Mouse (Mus musculus) urinary bladder, postnatal 25 days (tissue): ENCODE results near the gene Gli3.

Experiments used
- DNase-seq: peaks from one replicate; pipeline ENCODE4 v3.0.0; 2022; ENCODE audit warnings: low spot score

Gene Gli3

DNA sequence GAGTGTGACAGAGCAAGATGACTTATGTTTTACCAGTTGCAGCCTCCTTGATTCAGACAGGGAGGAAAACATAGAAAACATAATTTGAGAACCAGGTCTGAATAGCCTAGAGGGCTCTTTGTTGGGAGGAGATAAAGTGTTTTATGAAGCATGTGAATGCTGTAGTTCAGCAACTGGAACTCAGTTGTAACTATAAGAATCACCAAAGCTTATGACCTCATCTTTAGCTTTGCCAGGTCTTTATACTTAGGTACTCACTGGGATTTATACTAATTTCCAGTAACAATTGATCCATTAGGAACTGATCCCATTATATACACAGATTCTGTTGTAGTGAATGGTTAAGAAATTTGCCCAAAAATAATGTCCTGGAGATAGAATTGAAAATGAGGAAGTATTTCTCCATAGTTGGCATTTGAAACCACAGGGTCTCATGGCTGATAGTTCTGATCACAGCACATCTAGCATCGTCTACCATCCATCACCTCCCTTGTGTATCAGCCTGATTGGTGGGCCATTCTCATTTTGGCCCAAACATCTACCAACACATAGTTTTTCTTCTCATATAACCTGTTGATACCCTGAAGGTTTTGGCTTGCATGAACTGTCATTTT, 259.8 kb downstream of the Gli3 start:
- no peak for DNase-seq

DNA sequence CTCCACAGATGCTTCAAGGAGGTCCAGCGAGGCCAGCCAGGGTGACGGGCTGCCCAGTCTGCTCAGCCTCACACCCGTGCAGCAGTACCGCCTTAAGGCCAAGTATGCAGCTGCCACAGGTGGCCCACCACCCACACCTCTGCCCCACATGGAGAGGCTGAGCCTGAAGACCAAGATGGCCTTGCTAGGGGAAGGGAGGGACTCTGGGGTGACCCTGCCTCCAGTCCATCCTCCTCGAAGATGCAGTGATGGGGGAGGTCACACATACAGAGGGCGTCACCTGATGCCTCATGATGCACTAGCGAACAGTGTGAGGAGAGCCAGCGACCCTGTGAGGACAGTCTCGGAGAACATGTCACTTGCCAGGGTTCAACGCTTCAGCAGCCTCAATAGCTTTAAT, 261.7 kb downstream of the Gli3 start:
- DNase-seq: no peak

DNA sequence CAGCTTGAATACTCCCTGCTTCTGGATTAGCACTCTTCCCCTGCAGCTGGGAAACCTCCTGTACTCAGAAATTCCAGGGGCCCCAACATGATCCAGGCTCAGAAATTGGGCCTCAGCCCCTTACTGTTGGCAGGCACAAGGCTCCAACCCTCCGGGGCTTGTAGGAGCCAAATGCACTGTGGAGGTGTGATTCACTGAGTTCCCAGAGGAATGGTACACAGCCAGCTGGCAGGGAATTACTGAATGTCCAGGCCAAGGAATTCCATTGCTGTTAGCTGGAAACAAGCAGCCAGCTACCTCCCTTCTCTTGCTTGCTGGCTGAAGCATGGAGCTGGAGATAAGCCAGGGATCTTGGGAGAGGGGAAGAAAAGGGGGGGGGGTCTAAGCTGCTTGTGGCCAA, 278.7 kb downstream of the Gli3 start:
- DNase-seq: peak; percentile 67

DNA sequence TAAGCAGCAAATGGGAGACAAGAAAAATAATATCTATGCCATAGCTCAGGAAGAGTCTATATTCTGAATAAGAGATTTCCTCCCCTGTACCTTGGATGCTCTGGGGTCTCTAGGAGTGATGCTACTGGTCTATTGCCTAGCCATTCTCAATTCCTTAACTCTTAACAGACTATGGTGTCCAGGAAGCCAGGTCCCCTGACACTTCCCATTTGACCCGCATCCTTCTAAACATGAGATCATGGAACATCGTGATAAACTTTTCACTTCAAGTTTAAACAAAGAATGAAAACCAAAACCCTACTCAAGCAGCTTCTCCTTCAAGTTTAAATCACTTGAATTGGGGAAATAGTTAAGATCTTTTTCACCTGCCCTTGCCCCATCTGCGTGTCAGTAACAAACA, 279.3 kb downstream of the Gli3 start:
- DNase-seq: no peak

DNA sequence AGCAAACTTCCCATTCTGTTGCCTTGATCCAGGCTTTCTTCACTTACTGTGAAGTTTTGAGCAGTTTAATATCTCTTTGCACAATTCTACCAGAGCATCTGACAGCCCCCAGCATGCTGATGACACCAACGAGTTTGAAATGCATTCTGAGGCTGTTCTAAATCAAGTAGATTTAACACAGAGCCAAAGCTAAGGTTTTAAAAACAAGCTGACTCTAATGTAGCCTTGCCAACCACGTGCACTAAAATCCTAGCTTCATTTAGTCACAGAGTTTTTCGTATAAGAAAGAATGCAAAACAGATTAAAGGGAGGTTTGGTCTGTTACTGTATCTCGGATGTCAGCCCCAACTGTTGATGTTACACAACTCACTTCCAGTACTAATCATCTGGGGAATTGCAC, 279.7 kb downstream of the Gli3 start:
- no peak for DNase-seq

DNA sequence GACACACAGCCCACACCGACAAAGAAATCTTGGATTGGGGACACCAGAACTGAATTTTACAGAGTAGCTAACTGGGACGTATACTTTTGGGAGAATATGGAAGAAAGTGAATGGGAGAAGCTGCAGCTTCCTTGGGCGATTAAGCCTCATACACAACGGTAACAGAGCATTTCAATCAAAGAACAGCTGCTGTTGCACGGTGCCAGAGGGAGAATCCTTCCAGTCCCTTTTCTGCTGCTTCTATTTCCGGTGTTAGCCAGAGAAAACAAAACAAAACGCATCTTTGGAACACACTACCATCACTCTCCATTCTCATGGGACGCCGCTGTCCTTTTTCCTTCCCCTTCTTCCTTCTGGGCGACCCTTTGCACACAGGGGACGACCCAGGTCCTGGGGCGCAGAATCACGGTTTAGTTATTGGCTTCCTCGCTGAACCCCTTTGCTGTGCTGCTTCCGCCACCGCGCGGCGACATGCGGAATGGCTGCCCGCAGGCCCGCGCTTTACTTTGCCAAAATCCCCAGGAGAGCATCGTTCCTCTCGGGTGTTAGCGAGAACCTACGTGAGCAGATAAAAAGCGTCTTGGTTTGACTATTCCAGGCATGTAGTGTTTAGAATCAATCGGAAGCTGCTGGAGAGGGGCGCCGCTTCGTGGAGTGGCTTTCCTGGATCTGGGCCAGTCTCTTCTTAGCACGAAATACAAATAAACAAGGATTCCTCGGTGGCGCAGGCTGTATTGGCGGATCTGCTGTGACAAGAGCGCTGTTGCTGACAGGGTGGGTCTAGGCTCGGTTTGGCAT, 296.0 kb downstream of the Gli3 start:
- peak; percentile 77 for DNase-seq

DNA sequence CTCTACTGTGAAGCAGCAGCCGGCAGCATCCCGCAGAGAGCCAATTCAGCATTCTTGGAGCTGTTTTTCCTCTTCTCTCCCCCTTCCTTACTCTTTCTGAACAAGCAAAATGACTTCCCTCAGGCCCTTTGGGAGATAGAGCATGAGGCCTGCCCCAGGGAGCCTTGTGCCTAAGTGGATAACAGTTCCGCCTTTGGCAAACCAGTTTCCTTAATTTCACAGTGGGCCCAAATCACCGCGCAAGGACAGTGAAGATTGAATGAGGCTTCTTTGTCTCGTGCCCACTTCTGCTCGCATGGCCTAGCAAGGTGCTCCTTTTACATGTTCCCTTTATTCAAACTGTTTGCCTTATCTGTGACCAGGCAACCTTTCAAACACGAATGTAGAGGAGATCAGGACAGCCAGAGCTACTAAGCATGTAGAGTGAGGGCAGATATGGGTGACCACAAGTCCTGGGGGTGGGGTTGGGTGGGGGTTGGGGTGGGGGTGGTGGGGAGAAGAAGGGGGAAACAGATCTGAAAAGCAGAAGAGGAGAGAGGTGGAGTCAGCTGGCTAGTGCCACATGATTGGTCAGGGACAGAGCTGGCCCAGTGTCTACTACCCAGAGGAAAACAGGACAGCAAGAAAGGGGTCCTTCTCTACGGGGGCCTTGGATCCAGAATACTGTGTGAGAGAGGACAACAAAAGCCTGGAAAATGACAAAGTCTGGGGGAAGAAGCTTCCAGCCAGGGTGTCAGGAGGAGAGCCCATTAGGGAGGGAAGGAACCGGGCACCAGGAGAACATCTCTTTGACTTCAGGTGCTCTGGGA, 296.8 kb downstream of the Gli3 start:
- no peak for DNase-seq

DNA sequence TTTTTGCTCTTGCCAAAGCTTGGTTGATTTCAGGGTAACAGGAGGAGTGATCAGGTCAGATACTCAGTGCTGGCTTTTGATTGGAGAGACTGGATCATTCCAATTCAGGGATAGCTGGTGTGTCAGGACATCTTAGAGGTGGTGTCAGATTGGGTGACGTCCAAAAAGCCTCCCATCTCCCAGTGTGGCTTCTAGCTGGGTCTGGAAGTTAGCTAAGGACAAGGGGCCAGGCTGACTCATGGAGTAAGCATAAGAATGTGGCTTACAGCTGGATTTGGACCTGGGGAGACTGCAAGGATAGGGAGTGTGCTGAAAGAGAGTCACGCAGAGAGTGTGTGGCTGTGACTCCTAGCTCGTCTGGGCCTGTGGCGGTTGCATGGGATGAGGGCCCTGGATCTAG, 299.3 kb downstream of the Gli3 start:
- DNase-seq: no peak

DNA sequence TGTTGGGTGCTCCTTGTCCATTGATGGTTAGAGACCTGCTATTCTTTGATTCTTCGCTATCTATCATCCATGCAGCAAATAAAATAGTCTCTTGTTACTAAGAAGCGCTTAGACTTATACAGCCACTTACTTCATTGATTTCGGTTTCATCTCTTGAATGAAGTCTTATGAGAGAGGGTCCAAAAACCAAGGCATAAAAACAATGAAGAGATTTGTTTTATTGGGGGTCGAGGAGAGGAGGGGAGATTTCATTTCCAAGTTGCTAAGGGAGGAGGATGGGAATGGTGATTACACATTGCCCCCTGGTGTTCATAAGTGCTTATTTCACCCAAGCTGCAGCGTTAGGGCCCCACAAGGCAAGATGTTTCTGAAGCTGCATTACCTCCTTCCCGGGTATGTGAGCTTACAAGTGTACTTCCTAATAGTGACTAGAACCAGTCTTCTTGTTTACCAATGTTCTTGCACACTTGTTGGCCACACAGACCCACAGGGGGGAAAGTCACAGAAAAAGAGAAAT, 299.9 kb downstream of the Gli3 start:
- DNase-seq: peak; percentile 24

DNA sequence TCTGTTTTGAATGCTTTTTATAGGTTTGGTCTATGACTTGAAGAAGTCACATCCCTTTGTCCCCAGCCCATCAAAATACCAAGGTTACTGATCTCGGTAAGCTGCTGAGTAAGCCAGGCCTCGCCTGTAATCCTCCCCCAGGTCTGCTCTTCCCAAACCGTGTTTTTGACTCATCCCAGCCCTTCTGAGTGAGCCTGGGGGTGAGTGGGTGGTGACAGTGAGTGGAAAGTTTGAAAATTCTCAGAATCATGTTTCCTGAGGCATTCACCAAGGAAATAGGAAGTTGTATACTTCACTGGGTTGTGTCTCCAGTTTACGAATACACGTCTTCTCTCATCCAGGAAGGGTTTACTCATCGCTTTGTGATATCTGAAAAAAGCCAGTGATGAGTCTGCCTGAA, 314.6 kb downstream of the Gli3 start:
- no peak for DNase-seq
